Mouse (Mus musculus) lung, adult 18-20 months (tissue): ENCODE results near the gene Sat2.

ENCODE experiments used
- DNase-seq, 2 experiments: peaks; one replicate each; pipeline ENCODE4 v3.0.0; 2022; ENCODE audit warnings: mixed read lengths in 2 of 2

The Sat2 gene

DNA sequence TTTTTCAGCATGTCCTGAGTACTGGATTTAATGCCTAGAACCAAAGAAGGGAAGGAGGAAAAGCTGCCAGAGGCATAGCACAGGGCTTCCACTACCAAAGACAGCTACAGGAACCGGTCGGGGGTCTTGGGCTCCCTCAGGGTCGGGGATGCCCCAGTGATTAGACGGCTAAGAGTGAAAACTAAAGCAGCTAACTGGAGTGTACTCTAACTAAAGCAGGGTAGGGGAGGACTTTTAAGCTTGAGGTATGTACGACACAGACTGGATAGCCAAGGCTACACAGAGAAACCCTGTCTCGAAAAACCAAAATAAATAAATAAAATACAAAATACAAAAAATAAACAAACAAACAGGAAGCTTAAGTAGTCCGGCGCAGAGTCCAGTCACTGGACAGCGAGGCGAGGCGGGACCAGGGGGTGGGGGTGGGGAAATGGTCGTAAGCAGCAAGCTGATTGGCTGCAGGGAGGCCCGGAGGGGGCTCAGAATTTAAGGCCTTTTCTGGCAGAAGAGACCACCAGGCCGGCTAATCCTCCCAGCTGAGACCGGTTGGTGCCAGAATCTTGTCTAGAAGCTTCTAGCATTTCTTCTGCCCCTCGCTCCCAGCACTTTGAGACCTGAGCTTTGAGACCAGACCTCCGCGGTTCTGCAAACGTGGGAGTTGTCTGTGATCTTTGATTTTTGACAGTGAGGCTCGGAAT lies at the start of gene Sat2:
Gene Sat2 (plus strand): TSS at position 454 of the 698 bp plus-strand sequence.
- DNase-seq, result peak; percentile 28 to 29

DNA sequence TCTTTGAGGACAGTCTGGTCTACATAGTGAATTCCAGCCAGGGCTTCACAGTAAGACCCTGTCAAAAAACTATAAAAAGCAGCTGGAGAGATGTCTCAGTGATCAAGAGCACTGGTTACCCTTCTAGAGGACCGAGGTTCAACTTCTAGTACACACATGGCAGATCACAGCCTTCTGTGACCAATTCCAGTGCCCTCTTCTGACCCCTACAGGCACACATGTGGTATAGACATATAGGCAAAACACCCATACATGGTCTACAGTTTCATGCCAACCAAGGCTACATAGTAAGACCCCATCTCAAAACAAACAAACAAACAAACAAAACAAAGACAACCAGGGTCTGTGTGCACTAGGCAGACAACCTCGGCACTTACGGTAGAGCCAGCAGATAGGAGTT lies 46.6 kb upstream of the Sat2 start:
- DNase-seq, result no peak

DNA sequence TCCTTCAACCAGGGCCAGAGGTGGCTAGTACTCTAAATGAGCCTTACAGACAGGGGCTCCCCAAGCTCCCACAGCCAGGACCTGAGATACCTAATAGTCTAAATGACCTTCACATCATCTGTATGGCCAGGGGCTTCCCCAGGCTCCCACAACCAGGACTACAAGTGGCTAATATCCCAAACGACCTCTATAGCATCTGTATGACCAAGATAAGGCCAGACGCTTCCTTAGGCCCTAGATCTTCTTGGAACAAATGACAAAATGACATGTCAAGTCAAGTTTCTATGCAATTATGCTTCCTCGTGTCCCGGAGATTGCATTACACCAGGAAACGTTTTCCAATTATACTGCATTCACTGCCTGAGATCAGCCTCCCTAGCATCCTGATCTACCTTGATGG lies 45.5 kb upstream of the Sat2 start:
- no peak for DNase-seq

DNA sequence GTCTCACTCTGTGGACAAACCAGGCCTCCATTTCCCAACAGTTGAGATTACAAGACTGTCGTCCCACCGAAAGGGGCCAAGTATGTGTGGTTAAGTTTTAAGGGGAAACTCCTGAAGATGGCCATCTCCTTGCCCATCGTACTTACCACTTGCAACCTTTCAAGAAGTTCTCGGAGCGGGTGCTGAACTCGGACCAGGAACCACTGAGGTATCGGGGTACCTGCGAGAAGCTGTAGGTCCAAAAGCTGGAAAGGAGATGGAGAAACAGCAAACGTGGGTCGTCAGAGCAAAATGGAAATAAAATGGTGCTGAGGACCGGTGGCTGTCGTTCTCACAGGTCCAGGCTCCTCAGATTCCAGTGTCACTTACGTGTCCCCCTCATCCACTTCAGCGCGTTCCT lies 43.5 kb upstream of the Sat2 start:
- peak in 1 of 2 experiments; percentile 15 for DNase-seq

DNA sequence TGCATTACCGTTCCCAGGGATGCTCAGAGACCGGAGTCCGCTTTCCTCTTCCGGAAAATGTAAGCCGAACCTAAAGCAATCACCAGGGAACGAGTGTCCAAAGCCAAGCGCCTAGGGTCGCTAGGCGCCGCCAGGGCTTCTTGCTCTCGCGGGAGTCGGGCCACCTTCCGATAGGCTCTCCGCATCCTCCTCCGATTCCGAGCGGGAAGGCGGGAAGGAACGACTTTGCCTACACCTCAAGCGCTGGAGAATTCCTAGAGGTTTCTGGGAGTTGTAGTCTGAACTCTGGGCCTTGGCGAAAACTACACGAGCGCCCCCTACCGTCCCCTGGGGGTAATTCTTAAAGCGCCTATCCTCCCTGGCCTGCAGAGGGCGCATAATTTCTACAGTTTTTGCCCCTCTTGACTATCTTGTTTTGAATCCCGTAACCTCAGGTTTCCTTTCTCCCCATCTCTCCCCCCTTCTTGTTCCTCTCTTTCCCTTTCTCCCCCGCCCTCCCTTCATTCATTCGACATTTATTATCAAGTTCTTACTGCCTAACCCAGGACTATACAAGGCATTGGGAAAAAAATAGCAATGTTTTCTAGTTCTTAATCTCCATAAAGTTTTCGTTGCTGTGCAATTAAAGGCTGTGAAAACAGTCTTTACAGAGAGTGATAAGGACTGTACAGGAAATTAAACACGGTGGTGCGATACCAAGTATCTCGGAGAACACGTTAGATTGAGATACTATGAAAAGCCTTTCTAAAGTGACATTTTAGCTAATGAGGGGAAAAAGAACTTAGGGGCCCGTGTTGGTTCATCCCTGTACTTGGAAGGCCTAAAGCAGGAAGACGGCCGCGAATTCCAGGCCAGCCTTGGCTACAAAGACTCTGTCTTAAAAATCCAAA lies 42.5 kb upstream of the Sat2 start:
- DNase-seq, result peak; percentile 96 to 98

DNA sequence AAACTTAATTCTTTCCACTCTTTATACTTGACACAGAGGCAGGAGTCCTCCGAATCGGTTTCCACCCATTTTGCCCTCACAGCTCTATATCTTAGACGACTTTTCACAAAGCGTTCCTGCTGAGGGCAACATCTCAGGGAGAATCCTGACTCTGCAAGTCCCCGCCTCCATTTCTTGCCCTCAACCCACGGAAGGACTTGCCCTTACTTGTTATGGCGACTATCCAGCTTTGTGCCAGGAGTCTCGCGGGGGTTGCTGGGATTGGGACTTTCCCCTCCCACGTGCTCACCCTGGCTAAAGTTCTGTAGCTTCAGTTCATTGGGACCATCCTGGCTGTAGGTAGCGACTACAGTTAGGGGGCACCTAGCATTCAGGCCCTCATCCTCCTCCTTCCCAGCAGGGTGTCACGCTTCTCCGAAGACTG lies 41.7 kb upstream of the Sat2 start, which contains the start of the genes Wrap53 and Trp53:
Gene Wrap53 (minus strand): TSS at position 165 of the 424 bp plus-strand sequence.
Gene Trp53 (plus strand): TSS at position 269 of the 424 bp plus-strand sequence.
- peak; percentile 94 to 95 for DNase-seq

DNA sequence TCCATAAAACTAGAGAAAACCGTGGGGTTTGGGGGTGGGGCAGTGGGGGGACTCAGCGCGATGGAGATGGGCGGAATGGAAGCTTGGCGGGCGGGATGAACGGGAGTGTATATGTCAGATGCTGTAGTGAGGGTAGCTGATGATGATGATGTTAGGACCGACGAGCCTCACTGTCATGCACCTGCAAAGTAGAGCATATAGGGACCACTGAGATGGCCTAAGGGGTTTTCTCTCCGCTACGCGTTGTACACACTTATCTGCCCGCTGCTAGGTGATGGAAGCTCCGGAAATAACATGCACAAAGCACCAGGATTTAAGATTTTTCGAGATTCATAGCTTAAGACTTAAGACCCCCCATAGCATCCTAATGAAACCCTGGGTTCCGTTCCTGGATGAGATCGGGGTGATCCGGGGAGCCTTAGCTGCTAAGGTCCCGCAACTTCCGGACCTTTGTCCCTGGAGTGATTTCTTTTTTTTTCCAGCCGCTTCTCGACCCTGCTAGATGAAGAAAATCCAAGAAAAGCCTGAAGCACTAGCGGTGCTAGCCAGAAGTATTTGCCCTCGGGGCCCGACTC lies 41.2 kb upstream of the Sat2 start:
- no peak for DNase-seq

DNA sequence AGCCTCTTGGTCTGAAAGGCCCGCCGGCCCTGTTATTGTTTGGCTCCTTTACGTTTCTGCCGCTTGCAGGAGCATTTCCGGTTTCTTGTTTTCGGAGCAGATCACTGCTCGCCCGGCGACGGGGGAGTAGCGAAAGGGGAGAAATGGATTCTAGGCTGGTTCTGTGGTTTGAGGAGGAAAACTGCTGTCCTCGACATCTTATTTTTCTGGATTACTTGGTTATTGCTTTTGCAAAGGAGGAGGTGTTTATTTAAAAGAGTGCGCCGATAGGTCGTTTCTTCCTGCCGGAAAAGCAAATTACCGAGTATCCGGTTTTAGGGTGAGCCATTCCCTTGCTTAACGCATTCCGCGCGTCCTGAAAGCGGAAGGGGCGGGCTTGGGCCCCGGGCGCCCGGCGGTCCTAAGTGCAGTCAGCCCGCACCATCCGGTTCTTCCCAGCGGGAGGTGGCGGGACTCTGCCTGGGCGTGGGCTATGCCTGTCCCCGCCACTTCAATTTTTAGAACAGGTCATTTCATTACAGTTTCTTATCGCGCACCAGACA lies 40.6 kb upstream of the Sat2 start:
- peak; percentile 92 to 95 for DNase-seq

DNA sequence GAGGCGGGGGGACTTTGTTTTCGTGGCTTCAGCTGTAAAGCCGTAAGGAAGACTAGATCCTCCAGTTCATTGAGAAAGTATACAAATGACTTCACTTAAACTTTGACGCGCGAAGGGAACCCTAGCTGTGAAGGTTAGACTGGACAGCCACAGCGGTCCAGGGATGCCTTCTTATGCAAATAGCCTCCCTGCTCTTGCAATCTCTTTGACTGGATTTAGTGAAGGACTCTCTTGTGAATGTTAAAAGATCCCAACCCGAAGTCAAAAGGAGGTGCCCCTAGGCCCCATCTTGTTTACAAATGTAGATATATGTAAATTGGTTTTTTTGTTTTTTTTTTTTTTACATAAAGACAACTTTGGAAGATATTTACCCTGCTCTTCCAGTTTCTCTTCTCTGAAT lies 40.0 kb upstream of the Sat2 start:
- DNase-seq, result no peak

DNA sequence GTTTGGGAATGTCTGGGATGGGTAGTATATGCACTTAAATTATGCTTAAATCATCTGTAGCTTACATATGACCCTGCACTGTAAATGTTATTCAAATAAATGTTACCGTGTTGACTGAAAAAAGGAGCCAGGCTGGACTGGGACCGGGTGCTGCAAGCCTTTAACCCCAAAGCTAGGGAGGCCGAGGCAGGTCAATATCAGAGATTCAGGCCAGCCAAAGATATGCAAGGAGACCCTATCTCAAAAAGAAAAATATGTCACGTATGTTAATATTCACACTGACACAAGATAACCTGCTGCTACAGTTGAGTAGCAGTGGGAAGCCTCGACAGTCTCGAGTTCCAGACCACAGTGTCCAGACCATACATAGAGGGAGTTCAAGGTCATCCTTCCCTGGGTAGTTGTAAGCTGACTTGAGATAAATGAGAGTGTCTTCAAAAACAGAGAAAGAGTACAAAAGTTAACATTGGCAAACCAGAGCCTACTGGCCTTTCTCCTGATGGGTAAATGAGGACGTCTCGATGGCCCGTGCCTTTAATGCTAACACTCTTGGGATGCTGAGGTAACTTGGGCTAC lies 39.5 kb upstream of the Sat2 start:
- no peak for DNase-seq

DNA sequence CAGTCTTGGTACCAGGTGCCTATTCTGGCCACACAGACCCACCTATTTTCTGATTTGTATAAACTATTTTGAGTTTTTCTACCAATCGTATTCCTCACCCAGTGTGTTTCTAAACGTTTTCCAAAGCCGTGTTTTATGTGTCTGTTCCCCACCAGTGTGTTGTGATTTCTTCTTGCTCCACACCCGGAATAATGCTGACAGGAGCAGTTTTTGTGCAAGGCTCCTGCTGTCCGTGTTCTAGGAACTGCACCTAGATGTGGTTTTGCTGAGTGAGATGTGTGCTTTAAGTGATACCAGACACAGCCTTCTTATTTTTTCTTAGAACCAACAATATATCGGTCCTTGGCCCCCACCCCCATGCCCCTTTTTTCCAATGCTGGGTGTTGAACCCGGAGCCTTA lies 37.8 kb upstream of the Sat2 start:
- no peak for DNase-seq

DNA sequence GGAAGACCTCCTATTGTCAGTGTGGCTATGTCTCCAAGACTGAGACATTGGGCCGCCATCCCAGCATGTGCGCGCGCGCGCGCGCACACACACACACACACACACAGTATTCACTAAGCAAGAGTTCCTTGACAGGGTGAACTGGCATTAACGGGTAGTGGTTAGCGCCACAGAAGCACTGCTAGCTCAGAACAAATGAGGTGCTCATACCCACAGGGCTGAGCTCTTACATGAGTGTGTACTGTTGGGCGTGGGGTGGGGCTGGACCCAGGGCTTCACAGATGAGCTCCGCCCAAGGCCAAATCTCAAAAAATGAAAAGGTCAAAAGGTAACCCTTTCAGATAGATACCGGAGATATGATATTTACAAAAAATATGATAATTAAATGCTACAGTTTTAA lies 36.9 kb upstream of the Sat2 start:
- DNase-seq, result no peak

DNA sequence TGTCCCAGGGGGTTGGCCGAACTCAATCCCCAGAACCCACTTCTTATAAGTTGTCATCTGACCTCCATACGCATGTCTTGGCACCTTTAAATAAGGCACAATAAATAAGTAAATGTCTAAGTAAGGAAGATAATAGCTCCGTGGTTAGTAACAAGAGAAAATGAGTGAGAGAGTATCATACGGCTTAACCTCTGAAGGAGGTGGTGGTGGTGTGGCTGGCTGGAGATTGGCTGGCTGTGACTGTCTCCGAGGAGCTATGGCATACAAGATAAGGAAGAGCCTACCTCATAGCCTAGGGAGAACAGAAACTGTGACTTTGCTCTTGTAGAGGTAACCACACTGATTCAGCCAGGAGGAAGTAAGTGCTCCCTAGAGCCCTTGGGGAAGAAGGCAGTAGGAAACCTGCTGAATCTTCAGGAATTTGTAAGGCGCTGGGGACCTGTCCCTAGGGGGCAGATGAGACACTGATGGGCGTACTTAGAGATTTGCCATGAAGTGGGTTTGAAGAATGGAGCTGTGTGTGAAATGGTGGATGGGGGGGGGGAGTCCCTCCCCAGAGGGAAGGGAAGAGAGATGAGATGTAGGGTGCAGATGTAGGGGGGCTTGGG lies 36.0 kb upstream of the Sat2 start:
- no peak for DNase-seq

DNA sequence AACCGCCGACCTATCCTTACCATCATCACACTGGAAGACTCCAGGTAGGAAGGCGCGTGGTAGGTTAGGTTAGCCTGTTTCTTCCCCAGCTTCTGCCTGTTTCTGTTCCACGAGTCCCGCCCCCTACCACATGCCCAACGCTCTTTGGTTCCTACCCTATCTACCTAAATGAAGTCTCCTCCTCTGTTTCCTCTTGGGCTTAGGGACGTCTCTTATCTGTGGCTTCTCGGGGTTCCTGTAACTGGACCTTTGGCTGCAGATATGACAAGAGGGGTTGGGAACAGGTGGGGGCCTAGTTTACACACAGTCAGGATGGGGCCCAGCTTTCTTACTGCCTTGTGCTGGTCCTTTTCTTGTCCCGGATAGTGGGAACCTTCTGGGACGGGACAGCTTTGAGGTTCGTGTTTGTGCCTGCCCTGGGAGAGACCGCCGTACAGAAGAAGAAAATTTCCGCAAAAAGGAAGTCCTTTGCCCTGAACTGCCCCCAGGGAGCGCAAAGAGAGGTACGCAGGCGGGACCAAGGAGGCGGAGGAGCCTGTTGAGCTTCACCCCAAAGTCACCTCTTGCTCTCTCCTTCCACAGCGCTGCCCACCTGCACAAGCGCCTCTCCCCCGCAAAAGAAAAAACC lies 32.5 kb upstream of the Sat2 start:
- DNase-seq, result no peak

DNA sequence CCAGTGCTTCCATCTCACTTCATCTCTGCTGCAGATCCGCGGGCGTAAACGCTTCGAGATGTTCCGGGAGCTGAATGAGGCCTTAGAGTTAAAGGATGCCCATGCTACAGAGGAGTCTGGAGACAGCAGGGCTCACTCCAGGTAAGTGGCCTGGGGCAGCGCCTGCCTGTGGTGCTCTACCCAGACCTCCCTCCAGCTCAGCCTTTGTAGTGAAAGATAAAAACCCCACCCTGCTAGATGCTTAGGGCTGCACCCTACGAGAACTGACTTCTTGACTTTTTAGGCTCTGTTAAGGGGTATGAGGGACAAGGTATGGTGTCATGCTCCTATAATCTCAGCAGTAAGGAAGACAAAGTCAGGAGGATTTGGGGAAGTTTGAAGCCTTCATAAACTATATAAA lies 31.2 kb upstream of the Sat2 start:
- DNase-seq, result no peak

DNA sequence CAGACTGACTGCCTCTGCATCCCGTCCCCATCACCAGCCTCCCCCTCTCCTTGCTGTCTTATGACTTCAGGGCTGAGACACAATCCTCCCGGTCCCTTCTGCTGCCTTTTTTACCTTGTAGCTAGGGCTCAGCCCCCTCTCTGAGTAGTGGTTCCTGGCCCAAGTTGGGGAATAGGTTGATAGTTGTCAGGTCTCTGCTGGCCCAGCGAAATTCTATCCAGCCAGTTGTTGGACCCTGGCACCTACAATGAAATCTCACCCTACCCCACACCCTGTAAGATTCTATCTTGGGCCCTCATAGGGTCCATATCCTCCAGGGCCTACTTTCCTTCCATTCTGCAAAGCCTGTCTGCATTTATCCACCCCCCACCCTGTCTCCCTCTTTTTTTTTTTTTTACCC lies 30.4 kb upstream of the Sat2 start:
- no peak for DNase-seq

DNA sequence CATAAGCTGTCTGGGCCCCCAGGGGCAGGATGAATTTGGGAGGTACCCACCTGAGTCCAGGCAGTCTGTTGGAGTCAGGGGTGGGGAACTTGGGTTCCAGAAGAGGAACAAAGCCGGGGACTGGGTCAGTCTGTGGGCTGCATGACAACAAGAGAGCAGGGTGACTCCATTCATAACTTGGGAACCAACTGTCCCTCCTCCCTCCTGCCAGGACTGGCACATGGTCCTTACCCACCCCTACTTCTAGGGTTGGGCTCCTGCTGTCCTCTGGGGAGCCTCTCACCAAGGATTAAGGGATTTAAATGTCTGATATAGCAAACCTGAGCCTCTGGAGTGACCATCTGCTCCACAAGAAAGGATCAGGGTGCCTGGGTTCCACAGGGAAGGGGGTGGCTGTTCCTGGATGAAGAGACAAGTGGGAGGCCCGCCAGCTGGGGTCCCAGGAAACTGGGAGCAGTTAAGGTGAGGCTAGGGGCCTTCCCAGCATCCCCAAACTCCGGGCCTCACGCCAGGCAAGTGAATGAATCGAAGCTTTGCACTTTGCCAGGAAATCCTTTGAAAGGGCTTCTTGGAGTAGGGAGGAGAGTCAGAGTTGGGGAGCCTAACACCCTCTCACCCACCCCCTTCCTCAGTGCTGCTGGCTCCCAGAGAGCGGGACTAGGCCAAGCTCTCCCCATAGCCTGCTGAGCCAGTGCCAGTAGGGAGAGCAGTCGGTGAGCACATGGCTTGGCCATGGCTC lies 29.8 kb upstream of the Sat2 start:
- DNase-seq, result no peak

DNA sequence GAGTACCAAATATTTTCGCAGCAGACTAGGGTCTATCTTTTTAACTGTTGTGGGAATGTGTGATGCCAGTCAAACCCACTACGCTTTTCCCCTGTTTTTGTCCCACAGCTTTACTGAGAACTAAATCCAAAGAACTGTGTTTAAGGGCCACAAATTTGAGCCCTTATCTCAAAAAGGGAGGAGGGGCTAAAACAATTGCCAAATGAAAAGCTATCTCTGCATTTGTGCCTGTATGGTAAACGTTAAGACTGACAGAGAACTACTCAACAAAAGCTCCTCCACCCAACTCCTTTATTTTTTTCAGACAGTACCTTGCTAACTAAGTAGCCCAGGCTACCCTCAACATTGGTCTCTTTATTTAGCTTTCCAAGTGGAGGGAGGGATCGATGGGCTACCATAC lies 29.0 kb upstream of the Sat2 start:
- DNase-seq, result no peak

DNA sequence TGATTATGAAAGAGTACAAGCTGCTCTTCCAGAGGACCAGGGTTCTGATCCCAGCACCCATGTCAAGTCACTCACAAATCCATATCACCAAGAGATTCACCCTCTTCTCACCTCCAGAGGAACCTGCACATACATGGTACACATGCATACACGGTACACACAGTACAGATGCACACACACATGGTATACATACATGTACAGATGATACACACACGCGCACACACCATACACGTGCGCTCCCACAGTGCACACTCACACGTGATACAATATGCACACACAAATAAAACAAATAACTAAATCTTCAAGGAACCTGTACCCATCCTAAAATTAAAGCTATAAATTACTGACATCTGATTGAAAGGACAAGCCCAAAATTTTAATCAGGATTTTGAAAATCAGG lies 27.0 kb upstream of the Sat2 start:
- DNase-seq, result no peak

DNA sequence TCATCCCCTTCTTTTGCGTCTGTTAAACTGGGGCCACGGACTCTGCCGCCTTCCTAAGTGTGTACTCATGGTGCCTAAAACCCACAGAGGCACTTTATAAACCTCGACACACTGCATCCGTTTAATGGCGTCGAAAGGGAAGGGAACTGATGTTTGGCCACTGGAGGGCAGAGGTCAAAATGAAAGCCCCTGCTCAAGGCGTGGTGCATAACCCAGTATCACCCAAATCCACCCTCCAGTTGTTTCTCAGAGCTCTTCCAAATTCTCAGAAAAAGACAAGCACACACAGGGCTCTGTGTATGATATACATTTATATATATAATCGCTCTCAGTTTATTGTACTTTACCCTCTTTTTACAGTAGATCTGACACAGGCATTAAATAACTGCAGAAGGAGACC lies 22.4 kb upstream of the Sat2 start:
- DNase-seq, result no peak

DNA sequence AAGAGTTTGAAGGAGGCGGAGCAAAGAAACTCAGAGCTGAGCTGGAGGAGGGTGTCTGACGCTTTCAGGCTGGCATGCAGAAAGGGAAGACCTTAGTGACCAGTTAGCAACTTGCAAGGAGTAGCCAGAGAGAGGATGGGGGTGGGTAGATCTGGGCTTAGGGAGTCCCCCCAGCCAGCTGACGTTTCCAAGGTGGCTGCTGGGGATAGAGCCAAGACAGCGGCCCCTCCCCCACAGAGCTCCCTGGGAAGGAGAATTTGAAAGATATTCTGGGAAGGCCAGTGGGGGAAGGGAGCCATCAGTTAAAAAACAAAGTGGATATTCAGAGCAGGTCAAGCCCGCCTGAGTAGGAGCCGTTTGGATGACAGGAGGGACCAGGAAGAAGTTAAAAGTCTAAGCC lies 21.7 kb upstream of the Sat2 start:
- peak in 1 of 2 experiments; percentile 23 for DNase-seq
